Mouse (Mus musculus) activated CD4-positive, CD25-positive, alpha-beta regulatory T cell, adult 4 months (primary cell): Measurements from ENCODE around the gene Kif5a. TPM values are rescaled to one million over a fixed set of nuclear protein-coding genes. Genes with fewer than 3 reads are reported as not detected.

Experiments used
- ATAC-seq: one replicate; pipeline ENCODE4 v1.8.0; 2017
- polyA plus RNA-seq, 2 experiments: library from polyadenylated mRNA; unstranded; fragments of 100-300 nt; shearing (Covaris generic); gene quantifications; one replicate each; pipeline ENCODE4 v1.2.1; 2017

Kif5a gene
- polyA plus RNA-seq, 2 experiments from 2014 or later: 0.18 to 0.70 TPM

DNA sequence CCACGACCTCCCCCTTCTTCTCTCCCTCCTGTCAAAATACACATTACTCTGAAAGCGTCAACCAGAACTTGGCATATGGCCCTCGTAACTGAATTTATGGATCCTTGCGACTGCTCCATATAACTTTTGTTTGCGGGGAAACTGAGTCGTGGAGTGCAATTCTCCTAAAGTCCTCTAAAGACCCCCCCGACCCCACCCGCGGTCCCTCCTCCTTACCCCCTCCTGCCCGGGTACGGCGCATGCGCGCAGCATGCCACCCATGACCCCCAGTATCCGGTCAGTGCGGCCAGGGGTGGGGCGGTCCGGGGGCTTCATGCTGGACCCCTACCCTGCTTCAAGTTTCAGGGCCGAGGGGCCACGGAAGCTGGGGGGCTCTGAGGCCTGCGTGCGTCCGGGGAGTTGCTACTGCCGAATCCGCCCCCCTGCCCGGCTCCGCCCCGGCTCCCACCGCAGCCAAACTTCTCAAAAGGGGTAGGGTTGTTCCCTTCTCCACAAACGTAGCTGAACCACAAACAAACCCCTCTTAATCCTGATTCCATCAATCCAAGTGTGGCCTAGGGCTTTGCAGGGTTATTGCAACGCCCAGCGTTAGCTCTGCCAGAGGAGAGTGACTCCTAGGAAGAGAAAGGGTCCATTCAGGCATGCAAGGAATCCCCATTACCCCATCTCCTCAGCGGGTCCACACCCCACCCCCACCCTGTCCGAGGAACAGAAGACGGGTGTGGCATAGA, 73.3 kb downstream of the Kif5a start, which contains the start of gene Arhgef25:
TSS of gene Arhgef25 (minus strand) at position 433 of the 731 bp plus-strand sequence.
- no peak for ATAC-seq

DNA sequence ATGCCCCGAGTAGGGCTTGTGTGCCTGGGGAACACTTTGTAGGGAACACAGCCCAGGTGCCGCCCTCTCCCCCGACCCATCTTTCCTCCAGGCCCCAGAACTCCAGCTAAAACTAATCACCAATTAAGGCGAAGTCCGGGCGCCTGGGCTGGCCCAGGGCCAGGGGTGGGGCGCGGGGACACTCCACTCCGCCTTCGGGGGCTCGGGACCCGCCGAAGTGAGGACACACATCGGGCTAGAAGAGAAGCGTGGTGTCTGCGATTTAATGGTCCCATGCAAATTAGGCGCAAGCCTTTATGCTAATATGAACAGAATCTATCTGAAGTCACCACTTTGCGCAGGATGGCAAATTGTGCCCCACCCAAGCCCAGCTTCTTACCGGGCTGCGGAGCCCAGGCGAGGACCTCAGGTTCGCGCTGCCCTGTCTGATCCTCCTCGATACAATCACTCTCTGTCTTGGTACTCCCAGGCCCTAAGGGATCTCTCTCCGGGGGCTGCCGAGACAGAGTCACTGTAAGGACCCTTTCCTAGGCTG, 74.0 kb downstream of the Kif5a start:
- peak; percentile 55 for ATAC-seq

DNA sequence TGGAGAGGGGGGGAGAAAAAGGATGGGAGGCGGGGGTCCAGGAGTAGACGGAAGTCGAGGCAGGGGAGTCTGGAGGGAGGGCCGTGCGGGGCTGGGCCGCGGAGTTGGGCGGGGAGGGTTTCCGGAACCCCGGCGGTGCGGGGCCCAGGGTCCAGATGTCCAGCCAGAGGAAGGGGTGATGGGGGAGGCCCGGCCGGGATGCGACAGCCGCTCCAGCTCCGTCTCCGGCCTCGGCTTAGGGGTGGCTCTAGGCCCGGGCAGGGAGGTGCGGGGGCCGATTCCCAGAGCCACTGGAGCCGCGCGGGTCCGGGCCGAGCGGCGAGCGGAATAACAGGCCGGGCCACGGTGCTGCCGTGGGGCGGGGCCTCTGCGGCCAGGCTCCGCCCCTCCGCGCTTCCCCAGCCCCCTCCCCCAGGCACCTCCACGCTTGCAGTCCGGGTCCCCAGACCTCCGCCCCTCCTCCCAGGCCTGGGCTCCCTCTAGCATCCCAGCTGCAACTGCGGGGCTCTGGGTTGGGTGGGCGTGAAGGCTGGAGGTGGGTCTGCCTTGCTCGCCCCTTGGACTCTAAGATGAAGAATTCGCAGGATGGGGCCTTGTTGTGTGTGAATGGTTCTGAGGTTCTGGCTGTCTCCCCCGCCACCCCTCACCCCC, 74.6 kb downstream of the Kif5a start:
- no peak for ATAC-seq

DNA sequence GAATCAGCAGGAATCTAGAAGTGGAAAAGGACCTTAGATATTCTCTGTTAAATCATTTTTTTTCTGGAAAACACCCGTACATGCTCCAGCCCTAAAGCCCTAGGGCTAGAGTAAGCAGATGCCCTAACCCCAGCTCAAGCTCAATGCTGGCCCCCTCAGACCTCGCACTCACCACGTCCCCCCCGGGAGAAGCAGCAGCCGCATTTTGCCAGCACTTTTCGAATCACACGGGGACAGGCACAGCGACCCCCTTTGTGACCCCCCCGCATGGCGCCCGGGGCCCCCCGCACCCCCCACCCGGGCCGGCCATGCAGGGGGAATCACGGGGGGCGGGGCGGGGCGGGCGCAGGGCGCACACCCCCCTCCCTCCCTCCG, 75.1 kb downstream of the Kif5a start:
- no peak for ATAC-seq

DNA sequence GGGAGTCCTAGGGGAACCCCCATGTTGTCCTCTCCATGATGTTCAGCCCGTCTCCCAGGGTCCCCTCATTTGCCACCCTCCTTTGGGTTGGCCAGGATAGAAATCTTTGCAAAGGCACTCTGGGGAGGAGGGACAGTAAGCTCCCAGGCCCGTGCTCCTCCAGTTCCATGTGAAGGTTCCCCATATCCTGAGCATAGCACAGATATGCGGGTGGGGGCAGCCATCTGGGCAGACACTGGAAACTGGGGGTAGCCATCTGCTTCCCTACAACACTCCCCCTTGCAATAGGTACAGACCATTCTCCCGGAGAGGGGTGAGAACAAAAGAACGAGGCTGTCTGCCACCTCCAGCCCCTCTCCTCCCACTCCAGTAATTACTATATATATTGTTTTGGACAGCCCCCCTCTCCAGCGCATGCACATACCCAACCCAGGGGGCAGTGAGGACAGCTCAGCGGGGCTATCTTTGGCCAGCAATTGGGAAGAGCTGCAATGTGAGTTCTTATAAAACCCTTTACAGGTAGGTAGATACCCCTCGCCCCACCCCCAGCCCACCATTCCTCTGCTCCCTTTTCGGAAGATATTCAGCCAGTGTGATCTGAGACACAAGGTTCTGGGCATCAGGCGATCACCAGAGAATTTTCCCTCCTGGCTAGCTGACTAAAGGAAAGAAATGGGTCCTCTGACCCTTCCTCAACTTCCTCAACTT, 75.6 kb downstream of the Kif5a start:
- ATAC-seq: no peak

DNA sequence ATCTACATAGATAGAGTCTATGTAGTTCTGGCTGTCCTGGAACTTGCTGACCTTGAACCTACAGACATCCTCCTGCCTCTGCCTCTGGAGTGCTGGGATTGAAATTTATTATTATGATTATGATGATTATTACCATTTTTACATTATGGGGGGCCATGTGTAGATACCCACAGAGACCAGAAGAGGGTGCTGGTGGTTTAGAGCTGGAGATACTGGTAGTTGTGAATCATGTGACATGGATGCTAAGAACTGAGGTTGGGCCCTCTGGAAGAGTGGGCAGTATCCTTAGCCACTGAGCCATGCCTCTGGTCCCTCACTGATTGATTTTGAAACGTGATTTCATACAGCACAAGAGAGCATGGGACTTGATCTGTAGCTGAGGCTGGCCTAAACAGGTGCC, 76.7 kb downstream of the Kif5a start:
- no peak for ATAC-seq

DNA sequence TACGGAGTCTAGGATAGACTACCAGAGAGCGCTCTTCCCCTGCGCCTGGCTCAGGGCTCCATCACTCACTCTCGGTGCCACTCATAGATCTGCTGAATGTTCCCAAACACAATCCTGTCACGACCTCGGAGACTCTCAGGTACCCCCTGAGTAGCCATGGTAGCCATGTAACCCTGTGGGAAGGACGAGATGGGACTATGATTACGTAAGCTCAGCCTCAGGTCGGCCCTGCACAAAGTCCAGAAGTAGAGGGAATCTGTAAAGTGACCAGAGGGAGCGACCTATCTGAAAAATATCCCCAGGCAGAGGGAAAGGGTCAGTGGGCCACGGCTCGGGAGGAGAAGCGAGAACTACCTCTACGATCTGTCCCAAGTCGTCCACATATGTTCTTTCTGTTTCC, 77.6 kb downstream of the Kif5a start:
- ATAC-seq: no peak

DNA sequence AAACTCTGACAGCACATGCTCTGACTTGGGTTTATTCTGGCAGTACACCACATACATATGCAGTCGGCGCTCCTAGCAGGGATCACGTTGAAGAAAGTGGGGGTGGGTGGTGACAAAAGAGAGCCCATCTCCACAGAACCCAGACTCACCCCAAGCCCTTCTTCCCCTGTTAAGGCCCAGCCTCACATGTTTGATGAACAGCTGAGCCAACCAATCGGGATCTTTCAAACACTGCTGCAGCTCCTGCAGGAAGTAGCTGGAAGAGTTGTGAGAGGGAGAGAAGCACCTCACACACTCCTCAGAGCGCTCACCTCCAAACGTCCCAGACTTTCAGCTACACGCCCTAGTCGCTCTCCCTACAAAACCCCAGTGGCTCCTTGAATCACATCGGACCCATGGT, 78.0 kb downstream of the Kif5a start:
- ATAC-seq: no peak

DNA sequence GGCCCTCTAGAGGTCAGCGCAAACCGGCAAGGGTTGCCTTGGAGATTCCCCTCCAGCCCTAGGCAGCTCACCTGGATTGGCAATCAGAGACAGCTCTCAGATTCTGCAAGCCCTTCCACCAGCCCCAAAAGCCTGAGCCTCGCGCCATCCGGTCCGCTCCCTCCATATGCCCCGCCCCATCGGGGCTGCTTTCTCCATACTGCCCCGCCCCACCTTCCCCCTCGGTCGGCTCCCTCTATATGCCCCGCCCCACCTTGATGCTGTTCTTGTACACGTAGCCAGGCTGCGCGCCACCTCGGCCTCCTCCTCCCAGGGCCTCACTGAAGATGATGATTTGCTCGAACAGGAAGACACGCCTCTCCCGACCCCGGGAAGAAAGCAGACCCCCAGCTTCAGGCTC, 79.4 kb downstream of the Kif5a start:
- no peak for ATAC-seq

DNA sequence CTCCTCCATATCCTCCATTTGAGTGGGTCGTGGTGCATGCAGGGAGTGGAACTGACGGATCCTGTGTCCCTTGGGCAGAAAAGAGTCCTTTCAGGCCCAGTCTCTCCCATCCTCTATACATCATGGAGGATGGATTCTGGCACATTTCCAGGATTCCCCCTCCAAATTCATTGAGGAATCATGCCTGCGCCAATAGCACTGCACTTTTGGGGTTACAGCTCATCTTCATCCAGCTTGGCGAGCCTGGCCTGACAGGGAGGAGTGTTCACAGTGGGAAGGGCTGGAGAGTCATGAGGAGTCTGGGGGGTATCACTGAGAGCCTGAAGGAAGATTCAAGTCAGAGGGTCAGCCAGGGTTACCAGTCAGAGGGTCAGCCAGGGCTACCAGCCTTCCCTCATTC, 80.5 kb downstream of the Kif5a start:
- no peak for ATAC-seq

DNA sequence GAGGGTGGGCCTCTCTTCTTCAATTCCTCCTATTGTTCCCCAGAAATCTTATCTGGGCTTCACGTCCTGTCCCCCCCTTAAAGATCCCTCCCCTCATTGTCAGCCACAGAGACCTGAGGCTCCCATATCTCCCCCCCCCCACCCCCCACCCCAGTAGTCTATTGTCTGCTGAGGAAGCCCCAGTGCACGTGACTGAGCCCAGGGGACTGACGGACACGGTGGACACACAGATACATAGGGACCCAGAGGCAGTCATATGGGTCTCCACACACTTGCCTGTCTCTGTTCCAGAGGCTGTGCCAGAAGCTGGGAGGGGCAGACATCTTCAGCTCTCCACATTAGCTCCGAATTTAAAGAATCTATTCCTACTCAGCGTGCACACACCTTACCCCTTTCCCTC, 81.6 kb downstream of the Kif5a start:
- no peak for ATAC-seq

DNA sequence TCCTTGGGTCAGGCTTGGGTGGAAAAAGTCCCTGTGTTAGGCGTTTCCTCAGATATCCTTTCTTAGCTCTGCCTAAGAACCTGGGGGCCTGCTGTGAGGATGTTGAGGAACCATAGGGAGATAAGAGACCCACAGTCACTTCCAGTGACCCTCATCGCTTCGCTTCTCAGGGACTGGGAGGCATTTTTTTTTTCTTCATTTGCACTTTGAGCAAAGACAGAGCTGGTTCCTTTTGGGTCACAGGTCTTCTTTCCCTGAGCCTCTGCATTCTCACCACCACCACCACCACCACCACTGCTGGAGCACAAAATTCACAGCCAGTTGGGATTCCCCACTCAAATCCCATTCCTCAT, 82.5 kb downstream of the Kif5a start:
- ATAC-seq: no peak

DNA sequence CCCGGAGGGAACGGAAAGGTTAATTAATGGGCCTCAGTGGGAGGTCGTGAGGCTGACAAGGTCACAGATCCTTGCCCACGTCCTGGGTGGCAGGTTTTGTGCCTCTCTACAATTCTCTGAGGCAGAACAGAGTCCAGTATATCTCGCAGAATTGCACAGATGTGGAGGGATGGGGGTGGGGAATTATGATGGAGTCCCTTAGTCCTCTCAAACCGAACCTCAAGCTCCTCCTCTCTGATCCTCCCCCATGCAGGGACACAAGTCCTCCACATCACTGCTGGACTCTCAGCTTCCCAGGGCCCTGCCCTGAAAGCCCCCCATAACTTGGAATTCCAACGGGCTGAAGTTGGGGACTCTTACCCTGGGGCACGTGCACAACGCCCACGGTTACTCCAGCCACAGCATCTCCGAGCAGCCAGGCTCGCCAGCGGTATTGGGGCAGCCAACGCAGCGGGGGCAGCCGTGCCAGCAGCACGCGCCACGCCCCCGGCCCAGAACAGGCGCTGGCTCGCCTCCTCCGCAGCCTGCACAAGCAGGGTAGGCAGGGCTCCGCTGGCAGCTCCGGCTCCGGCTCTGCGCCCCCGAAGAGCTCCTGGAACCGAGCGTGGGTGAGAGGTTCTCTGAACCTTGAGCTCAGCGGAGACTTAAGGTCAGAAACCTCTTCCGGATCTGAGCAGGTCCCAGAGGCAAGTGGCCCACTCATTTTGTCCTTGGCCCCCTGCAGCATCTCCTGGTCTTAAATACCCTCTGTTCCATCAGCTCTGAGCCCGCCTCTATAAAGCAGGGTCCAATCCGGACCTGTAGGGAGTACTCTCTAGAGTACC, 83.1 kb downstream of the Kif5a start, which contains the start of gene Slc26a10:
TSS of gene Slc26a10 (minus strand) at position 775 of the 824 bp plus-strand sequence.
- ATAC-seq: no peak

DNA sequence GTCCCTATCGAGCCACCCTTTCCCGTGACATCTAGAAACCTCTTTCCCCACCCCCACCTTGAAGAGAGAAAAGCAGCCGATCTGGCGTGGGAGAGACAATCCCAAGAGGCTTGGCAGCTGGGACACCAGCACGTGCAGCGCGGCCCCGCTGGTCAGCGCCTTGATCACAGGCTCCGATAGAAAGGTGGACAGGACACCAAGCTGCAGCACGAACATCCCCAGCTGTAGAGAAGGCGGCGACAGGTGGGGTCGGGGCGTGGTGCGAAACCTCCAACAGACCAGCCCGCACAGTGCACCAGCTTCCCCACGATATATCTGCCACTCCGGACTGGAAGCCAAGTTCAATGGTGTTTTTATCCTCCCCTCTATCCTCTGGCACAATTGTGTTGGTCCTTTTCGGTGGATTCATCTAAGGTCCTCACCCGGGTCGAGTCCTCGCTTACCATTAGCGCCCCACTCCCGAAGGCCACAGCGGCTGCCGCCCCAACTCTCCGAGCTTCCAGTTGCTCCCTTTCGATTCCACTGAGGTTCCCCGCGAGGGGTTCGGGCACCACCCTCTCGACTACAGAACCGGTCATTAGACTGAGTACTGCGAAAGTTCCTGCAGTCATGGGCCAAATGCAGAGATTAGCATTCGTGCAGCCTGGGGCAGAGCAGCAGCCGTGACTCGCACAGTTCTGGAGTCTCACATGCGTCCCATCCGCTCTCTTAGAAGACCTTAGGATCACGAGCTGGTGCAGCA, 84.7 kb downstream of the Kif5a start:
- ATAC-seq: no peak

DNA sequence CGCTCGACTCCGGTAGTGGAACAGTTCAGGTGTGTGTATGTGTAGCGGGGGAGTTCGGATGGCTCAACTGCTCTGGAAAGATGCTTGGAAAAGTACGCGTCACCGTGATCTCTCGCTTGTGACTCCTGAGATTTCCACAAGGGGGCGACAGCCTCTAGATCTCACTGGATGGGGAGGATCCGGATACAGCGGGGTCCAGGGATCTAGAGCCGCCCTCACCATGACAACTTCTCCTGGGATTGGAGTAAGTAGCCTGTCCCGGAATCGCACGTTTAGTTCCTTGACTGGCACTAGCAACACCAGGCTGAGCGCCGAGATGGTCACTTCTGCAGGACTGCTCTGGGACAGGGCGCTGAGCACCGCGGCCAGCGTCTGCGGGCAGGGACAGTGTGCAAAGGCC, 85.4 kb downstream of the Kif5a start:
- peak; percentile 56 for ATAC-seq

DNA sequence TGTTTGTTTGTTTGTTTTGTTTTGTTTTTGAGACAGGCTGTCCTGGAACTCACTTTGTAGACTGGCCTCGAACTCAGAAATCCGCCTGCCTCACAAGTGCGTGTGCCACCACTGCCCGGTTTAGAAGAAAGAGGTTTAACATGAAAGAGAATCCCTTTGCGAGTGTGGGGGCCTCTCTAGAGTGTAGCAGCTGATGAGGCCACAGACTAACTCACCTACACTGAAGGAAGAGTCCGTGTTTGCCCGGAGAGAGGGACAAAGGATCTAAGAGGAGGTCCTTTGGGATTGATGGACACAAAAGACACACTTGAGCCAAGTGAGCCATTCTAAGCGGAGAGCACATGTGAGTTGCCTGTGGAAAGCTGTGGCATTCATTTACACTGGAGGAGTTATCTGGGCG, 85.9 kb downstream of the Kif5a start:
- no peak for ATAC-seq

DNA sequence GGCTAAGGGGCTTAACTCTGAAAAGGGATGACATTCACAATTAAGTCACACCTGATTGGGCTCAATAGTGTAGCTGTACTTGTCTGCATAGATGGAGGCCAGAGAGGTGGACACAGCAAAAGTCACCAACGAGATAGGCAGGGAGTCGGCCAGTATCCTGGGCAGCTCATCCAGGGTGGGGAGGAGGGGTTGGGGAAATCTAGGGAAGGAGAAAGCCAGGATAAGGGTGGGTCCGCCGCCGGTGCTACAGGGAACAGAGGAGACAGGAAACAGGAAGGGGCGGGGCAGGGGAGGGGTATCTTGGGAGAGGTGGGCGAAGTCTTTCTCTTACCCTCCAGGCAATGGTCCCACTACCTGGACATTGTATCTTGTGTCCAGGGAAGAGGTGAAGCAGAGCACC, 86.4 kb downstream of the Kif5a start:
- ATAC-seq: no peak

DNA sequence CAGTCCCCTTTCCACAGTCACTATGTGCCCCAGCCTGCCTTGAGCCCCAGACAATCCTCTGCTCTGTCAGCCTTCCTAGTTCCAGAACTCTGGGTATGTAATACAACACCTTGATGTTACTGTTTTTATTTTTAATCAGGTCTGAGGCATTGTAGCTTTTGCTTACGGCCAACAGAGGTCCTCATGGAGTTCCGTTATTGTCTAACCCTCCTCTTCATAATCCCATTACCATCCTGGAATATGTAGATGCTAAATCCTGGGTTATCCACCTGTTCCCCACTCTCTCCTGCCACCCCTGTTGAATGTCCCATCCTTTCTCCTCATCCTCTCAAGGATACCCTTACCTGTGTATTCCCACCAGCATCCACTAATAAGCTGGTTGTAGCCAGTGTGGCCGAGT, 86.9 kb downstream of the Kif5a start:
- no peak for ATAC-seq
